Mouse (Mus musculus) 3134 (cell line): Measurements from ENCODE around the gene Chrm1.
"Not testable (repeated sequence)": the region's sequence is repeated elsewhere in the genome, so short reads cannot be mapped to it uniquely, and the experiment has no call there.

Source experiments
- DNase-seq: peaks from one replicate; pipeline ENCODE4 v3.0.0-alpha.2; 2011; ENCODE audit warnings: low spot score; ENCODE audit not compliant: insufficient read length; ENCODE audit errors: extremely low read depth

The Chrm1 gene

GRCm38 (mm10) chr19:8715868-8716766, 52.5 kb downstream of the Chrm1 start:
- no peak for DNase-seq

- no peak for DNase-seq
Measured at GRCm38 (mm10) chr19:8716767-8717475, 53.3 kb downstream of the Chrm1 start.

GRCm38 (mm10) chr19:8718357-8718756, 54.8 kb downstream of the Chrm1 start:
- DNase-seq = no peak

GRCm38 (mm10) chr19:8719037-8719436, 55.4 kb downstream of the Chrm1 start:
- not testable (repeated sequence) for DNase-seq

- DNase-seq = no peak
Measured at GRCm38 (mm10) chr19:8721378-8721777, 57.8 kb downstream of the Chrm1 start.

- no peak for DNase-seq
Measured at GRCm38 (mm10) chr19:8722021-8722420, 58.4 kb downstream of the Chrm1 start.

GRCm38 (mm10) chr19:8722559-8722906, 58.9 kb downstream of the Chrm1 start:
- no peak for DNase-seq

- DNase-seq = peak; percentile 94
Measured at GRCm38 (mm10) chr19:8722907-8723573, 59.5 kb downstream of the Chrm1 start, which contains the start of gene Slc3a2. TSS of gene Slc3a2 (minus strand) at chr19:8723369.

GRCm38 (mm10) chr19:8723574-8724346, 60.2 kb downstream of the Chrm1 start:
- no peak for DNase-seq

- no peak for DNase-seq
Measured at GRCm38 (mm10) chr19:8724392-8724791, 60.8 kb downstream of the Chrm1 start.

GRCm38 (mm10) chr19:8725081-8725613, 61.6 kb downstream of the Chrm1 start:
- no peak for DNase-seq

GRCm38 (mm10) chr19:8726609-8727390, 63.2 kb downstream of the Chrm1 start:
- DNase-seq = no peak

- no peak for DNase-seq
Measured at GRCm38 (mm10) chr19:8727495-8728114, 64.0 kb downstream of the Chrm1 start.

GRCm38 (mm10) chr19:8728335-8729099, 64.9 kb downstream of the Chrm1 start:
- peak; percentile 56 for DNase-seq
